Mouse (Mus musculus): Measurements from ENCODE around the gene Sgcd. TPM values are rescaled to one million over a fixed set of nuclear protein-coding genes. Genes with fewer than 3 reads are reported as not detected.
A peak's percentile ranks its signal among the peaks of the same experiment; 100 is the strongest.

The Sgcd gene
- polyA plus RNA-seq (2015; fragmentation: Nextera tagmentation; extraction: Ambion mirVana), result 4.9 and 6.8 TPM in 2 replicates

DNA sequence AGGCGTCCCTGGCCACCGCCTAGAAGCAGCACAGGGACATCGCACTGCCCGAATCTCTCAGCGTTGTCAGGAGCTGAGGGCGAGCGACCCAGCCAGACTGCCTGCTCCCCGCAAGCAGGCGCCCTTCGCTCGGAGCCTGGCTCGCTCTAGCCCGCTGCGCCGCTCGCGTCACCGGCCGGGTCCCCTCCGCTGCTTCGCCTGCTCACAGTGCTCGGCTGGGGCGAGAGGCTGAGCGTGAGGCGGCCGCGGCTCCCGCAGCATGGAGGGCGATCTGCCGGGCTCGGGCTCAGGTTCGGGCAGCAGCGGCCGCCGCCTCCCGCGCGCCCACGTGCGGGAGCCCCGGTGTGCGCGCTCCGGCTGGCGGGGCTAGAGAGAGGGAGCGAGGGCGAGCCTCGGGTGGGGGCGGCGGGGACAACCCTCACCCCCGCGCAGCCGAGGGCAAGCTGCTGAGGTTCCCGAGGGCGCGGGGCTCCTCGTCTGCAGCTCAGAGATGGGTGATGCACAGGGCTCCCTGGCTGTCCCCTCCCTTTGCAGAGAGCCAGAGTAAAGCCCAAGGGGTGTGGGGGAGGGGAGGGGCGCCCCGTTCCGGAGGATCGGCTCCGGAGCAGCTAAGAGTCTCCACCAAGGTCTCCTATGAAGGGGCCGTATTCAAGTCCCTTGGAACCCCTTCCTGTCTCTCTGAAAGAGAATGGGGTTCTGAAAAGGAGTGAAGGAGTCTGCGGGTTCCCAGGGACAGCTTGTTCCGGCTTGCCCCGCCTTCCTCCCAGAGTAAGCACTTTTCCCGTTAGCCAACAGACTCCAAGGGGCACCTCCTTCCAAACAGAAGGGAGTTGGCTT lies at the start of gene Sgcd:
Gene Sgcd, minus strand, starts transcription at position 273 of the 837 bp plus-strand sequence.
- peak; percentile 84 for ATAC-seq (ENCODE audit: low FRiP score)
- H3K27ac ChIP-seq (replicated peaks), result peak within 1 kb of the TSS; percentile 79
- WGBS, result under 1% methylated on average over 59 of the region's 67 CpGs
- H3K9ac ChIP-seq (replicated peaks), result peak within 1 kb of the TSS; percentile 63
- no peaks in the 10 kb centered on the region for H3K9me3 ChIP-seq (replicated peaks)
- peak within 1 kb of the TSS; percentile 78 for H3K4me3 ChIP-seq (replicated peaks)
- no peaks in the 10 kb centered on the region for H3K36me3 ChIP-seq
- H3K4me1 ChIP-seq, result peaks cover 23% of the 10 kb centered on the region
- peaks cover 10% of the 10 kb centered on the region for H3K27me3 ChIP-seq (replicated peaks)
- H3K4me2 ChIP-seq, result peak within 1 kb of the TSS; percentile 92

DNA sequence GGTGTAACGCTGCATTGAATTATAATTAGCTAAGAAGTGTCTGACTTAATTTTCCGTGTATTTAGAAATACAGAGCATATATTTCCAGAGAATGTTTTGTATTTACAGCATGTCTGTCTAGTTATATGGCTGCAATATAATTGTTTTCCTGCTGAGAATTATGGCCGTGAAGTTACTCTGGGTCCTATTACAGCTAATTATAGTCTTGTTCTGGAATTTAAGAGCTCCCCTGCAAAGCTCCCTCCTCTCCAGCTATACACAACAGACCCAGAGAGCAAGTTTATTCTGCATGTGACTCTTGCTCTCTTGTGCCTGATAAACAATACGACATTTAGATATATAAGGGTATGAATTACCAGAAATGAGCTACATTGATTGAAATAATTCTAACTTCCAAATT lies 49.3 kb upstream of the Sgcd start:
- peak; percentile 68; the same call in 1 of the 2 replicates for ATAC-seq (ENCODE audit: low FRiP score)
- H3K4me1 ChIP-seq, result peaks cover 8% of the 10 kb centered on the region; the same call in 1 of the 2 replicates
- no peak overlapping the region for H3K9ac ChIP-seq (replicated peaks)
- no peak overlapping the region for H3K4me2 ChIP-seq
- no peaks in the 10 kb centered on the region for H3K27me3 ChIP-seq (replicated peaks)
- WGBS, result 24% methylated on average over 4 of the region's 4 CpGs
- H3K36me3 ChIP-seq, result no peaks in the 10 kb centered on the region
- no peaks in the 10 kb centered on the region for H3K9me3 ChIP-seq (replicated peaks)
- H3K27ac ChIP-seq (replicated peaks), result no peak overlapping the region
- no peak overlapping the region for H3K4me3 ChIP-seq (replicated peaks)

DNA sequence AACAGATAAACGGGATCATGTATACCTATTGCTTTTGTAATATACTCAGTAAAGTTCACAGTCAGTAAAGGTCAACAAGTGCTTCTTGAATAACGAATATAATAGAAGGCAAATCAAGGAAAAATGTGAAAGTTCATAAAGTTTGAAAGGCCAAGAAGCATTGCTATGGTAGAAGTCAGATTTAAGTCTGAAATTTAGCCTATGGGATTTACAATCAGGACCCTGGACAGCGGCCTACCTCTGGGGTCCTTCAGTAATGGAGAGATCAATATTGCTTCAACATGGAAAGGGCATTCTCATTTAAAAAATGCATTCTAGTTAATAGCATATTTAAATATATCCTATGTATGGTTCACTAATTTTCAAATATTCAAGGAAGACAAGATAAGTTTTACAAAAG lies 24.1 kb upstream of the Sgcd start:
- Histone ChIP-seq H3K27me3 (replicated peaks) (no peaks in the 10 kb centered on the region), H3K27ac (replicated peaks) (no peak overlapping the region), H3K4me3 (replicated peaks) (no peak overlapping the region), H3K9ac (replicated peaks) (no peak overlapping the region), H3K4me2 (no peak overlapping the region), H3K36me3 (no peaks in the 10 kb centered on the region), H3K4me1 (no peaks in the 10 kb centered on the region), H3K9me3 (replicated peaks) (no peaks in the 10 kb centered on the region)
- WGBS, result 61% methylated on average over 3 of the region's 3 CpGs
- ATAC-seq (ENCODE audit: low FRiP score), result no peak

DNA sequence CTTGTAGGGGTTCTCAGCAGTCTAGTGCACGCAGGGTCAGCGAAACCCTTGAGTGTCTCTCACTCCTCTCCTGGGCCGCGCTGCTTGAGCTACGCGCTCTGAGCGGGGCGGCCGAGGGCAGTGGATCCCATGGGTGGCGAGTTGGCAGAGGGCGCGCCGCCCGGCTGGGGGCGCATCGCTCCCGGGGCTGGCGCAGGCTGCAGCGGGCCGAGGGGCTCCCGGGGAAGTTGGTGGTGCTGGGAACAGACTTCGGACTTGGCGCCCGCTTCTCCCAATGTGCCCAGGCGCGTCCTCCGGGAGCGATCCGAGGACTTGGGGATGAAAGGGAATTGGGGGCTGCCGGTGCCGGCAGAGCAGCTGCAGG lies 454 bp downstream of the Sgcd start:
- peak; percentile 81 for ATAC-seq (ENCODE audit: low FRiP score)
- peak overlapping the region; percentile 92 for H3K4me2 ChIP-seq
- peak overlapping the region; percentile 63 for H3K9ac ChIP-seq (replicated peaks)
- H3K4me3 ChIP-seq (replicated peaks), result peak overlapping the region; percentile 78
- no peaks in the 10 kb centered on the region for H3K9me3 ChIP-seq (replicated peaks)
- peaks cover 23% of the 10 kb centered on the region for H3K4me1 ChIP-seq
- peaks cover 10% of the 10 kb centered on the region for H3K27me3 ChIP-seq (replicated peaks)
- under 1% methylated on average over 31 of the region's 31 CpGs for WGBS
- H3K36me3 ChIP-seq, result no peaks in the 10 kb centered on the region
- peak overlapping the region; percentile 79 for H3K27ac ChIP-seq (replicated peaks)

DNA sequence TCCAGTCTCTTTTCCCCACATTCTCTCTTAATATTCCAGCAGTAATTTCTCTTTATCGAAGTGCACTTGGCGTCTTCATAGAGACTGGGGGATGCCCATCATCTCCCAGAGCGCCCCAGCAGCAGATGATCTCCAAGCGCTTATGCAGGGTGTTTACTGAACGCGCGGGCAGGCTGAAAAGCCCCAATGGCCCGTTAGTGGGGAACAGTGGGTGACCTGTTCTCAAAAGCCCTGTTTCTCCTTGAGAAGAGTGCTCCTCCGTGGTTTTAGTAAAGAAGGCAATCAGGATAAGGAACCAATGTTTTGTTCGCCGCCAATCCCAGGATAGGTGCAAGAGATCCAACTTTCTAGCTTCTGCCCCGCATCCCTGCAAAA lies 889 bp downstream of the Sgcd start:
- no peaks in the 10 kb centered on the region for H3K36me3 ChIP-seq
- WGBS, result 8% methylated on average over 12 of the region's 12 CpGs
- peak overlapping the region; percentile 78 for H3K4me3 ChIP-seq (replicated peaks)
- peak overlapping the region; percentile 63 for H3K9ac ChIP-seq (replicated peaks)
- H3K9me3 ChIP-seq (replicated peaks), result no peaks in the 10 kb centered on the region
- no peak for ATAC-seq (ENCODE audit: low FRiP score)
- peak overlapping the region; percentile 79 for H3K27ac ChIP-seq (replicated peaks)
- H3K4me2 ChIP-seq, result peak overlapping the region; percentile 92
- peaks cover 23% of the 10 kb centered on the region for H3K4me1 ChIP-seq
- H3K27me3 ChIP-seq (replicated peaks), result peaks cover 10% of the 10 kb centered on the region

DNA sequence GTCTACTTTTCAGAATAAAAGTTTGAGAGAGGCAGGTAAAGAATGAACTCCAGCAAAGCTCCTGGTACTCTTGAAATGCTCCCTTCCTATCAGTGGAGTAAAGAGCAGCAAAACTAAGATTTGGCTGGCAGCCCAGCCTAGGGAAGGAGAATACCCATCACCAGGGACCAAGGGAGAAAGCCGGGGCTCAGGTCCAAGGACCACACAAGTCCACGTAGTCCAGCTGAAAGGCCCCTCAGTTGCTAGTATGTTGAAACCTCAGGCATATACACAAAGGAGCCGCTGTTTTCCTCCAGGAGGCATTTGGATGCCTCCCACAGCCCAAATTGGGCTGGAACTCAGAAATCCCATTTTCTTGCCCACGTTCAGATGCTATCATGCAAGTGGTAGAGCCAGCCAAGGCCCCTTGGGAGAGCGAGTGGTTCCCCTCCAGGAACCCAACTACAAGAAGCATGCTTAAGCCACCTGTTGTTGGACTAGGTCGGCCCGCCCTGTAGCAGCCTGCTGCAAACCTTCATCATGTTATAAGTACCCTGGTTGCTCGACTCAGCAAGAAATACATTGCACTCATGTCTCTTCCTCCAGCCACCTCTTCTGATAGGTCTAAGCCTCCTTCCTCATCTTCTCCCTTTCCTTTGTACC lies 1.4 kb downstream of the Sgcd start:
- 46% methylated on average over 8 of the region's 8 CpGs for WGBS

DNA sequence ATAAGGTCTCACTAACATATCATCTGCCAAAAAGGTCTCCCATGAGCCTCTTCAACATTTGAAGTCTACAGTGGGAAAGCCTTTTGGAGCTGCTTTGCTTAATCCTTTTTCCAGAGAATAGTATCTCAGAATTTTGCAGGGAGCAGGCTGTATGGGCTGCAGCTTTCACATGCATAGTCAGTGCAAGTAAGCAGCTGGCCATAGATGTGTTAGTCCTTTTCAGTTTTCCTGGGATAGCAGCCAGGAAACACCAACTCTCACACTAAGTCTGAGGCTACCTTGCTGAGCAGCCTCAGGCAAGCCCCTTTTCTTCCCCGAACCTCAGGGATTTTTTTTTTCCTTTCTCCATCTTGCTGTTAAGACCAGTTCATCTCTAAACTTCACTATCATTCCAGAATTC lies 6.6 kb downstream of the Sgcd start:
- no peaks in the 10 kb centered on the region for H3K36me3 ChIP-seq
- H3K4me2 ChIP-seq, result no peak overlapping the region
- no peak overlapping the region for H3K27ac ChIP-seq (replicated peaks)
- H3K27me3 ChIP-seq (replicated peaks), result no peaks in the 10 kb centered on the region
- H3K4me3 ChIP-seq (replicated peaks), result no peak overlapping the region
- 75% methylated on average over 1 of the region's 1 CpGs for WGBS
- ATAC-seq (ENCODE audit: low FRiP score), result no peak
- no peaks in the 10 kb centered on the region for H3K9me3 ChIP-seq (replicated peaks)
- peaks cover 9% of the 10 kb centered on the region for H3K4me1 ChIP-seq
- H3K9ac ChIP-seq (replicated peaks), result no peak overlapping the region

More for the DNA sequence above, 1.4 kb downstream of the Sgcd start:
- Histone ChIP-seq H3K4me2 (peak overlapping the region; percentile 92), H3K27ac (replicated peaks) (peak overlapping the region; percentile 79), H3K4me3 (replicated peaks) (peak overlapping the region; percentile 78), H3K9ac (replicated peaks) (peak overlapping the region; percentile 63), H3K4me1 (peaks cover 23% of the 10 kb centered on the region), H3K9me3 (replicated peaks) (no peaks in the 10 kb centered on the region), H3K36me3 (no peaks in the 10 kb centered on the region), H3K27me3 (replicated peaks) (peaks cover 10% of the 10 kb centered on the region)
- peak; percentile 33; the same call in 1 of the 2 replicates for ATAC-seq (ENCODE audit: low FRiP score)

DNA sequence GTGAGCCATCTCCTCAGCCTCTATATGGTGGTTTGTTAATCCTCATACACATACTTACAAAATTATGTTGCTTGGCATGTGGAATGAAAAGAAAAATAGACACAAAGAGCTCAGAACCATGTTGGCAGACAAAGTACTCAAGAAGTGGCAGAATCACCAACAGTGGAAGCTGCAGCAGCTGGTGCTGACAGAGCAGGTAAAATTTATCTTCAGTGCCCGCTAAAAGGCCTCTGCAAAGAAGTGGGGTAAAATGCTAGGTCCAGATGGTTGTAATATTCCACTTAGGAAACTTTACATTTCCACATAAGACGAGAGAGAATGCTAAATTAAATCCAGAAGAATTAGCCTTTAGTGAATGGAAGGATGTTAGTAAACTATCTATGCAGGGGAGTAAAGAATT lies 7.7 kb downstream of the Sgcd start:
- 66% methylated on average over 2 of the region's 2 CpGs for WGBS
- no peaks in the 10 kb centered on the region for H3K9me3 ChIP-seq (replicated peaks)
- no peak overlapping the region for H3K9ac ChIP-seq (replicated peaks)
- H3K4me2 ChIP-seq, result no peak overlapping the region
- no peak for ATAC-seq (ENCODE audit: low FRiP score)
- no peak overlapping the region for H3K27ac ChIP-seq (replicated peaks)
- H3K4me3 ChIP-seq (replicated peaks), result no peak overlapping the region
- H3K4me1 ChIP-seq, result no peaks in the 10 kb centered on the region; the same call in 1 of the 2 replicates
- no peaks in the 10 kb centered on the region for H3K27me3 ChIP-seq (replicated peaks)
- no peaks in the 10 kb centered on the region for H3K36me3 ChIP-seq

DNA sequence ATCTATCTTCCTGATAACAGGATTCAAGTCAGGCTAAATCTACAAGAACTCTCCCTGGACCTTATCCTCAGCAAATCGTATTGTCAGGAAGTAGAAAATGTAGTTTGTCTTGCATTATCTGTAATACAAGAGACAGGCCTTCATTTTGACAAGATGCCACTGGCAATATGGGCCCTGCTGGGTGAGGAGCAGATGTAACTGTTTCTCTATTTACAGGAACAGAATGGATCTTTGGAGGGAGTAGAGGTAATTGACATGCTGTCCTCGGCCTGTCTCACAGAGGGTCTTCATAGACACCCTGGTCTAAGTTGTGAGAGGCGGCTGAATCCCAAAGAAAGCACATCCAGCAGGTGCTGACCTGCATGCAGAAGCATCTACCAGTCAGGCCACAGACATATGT lies 35.5 kb downstream of the Sgcd start:
- Histone ChIP-seq H3K4me3 (replicated peaks) (no peak overlapping the region), H3K9me3 (replicated peaks) (no peaks in the 10 kb centered on the region), H3K4me2 (no peak overlapping the region), H3K27ac (replicated peaks) (no peak overlapping the region), H3K4me1 (no peaks in the 10 kb centered on the region), H3K36me3 (no peaks in the 10 kb centered on the region), H3K27me3 (replicated peaks) (no peaks in the 10 kb centered on the region), H3K9ac (replicated peaks) (no peak overlapping the region)
- ATAC-seq (ENCODE audit: low FRiP score), result no peak
- WGBS, result 76% methylated on average over 3 of the region's 3 CpGs

DNA sequence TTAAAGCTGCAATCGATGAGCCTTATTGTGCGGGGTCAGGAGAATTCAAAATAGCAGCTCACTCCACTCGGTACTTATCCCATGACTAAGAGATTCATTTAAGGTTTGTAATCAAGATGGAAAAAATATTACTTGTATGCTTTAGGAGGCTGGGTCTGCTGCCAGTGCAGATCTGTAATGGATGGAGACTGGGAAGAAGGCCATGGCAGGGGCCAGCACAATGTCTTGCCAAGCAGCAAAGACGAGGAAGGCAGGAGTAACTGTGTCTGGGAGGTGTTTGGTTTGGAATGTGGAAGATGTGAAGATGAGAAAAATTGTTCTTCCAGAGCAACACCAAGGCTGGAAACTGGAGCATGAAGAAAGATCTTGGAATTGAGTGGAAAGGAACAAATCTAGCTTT lies 36.4 kb downstream of the Sgcd start:
- no peak for ATAC-seq (ENCODE audit: low FRiP score)
- WGBS, result 87% methylated on average over 4 of the region's 4 CpGs
- Histone ChIP-seq H3K9ac (replicated peaks) (no peak overlapping the region), H3K9me3 (replicated peaks) (no peaks in the 10 kb centered on the region), H3K4me2 (no peak overlapping the region), H3K27ac (replicated peaks) (no peak overlapping the region), H3K4me3 (replicated peaks) (no peak overlapping the region), H3K27me3 (replicated peaks) (no peaks in the 10 kb centered on the region), H3K4me1 (no peaks in the 10 kb centered on the region), H3K36me3 (no peaks in the 10 kb centered on the region)

DNA sequence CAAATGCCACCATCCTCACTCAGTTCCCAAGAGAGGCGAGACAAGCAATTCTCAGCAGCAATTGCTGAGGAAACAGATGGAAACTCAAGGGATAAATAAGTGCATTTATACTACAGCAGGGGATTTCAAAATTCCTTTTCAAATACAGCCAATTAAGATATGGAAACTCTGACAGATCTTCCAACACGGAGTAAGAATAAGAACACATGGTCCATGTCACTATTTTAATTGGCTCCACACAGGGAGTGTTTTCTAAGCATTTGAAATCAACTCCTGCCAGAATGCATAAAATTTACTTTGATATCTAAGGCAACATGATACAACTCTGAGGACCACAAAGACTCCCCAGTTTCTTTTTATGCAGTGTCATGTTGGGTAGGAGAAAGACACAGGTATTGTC lies 49.0 kb downstream of the Sgcd start:
- no peaks in the 10 kb centered on the region for H3K9me3 ChIP-seq (replicated peaks)
- 72% methylated on average over 2 of the region's 2 CpGs for WGBS
- no peak overlapping the region for H3K4me2 ChIP-seq
- no peaks in the 10 kb centered on the region for H3K27me3 ChIP-seq (replicated peaks)
- no peaks in the 10 kb centered on the region for H3K4me1 ChIP-seq
- H3K4me3 ChIP-seq (replicated peaks), result no peak overlapping the region
- H3K9ac ChIP-seq (replicated peaks), result no peak overlapping the region
- no peak overlapping the region for H3K27ac ChIP-seq (replicated peaks)
- no peak for ATAC-seq (ENCODE audit: low FRiP score)
- H3K36me3 ChIP-seq, result no peaks in the 10 kb centered on the region

DNA sequence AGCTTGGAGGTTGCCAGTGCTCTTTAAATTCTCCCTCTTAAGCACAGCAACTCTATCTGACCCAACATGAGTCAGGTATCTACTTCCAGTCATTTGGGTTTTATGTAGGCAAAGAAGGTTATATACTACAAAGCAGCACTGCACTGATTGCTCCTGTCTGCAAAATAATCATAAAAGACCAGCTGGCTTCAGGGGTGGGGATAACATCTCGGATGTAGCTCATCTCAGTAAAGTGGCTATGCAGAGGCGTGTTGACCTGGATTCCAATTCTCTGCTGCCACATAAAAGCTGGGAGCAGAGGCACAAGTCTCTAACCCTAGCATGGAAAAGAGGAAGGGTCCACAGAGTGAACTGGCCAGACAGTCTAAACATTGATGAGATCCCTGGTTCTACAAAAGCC lies 71.2 kb downstream of the Sgcd start:
- no peak overlapping the region for H3K27ac ChIP-seq (replicated peaks)
- no peak for ATAC-seq (ENCODE audit: low FRiP score)
- H3K4me3 ChIP-seq (replicated peaks), result no peak overlapping the region
- H3K9ac ChIP-seq (replicated peaks), result no peak overlapping the region
- H3K27me3 ChIP-seq (replicated peaks), result no peaks in the 10 kb centered on the region
- H3K4me2 ChIP-seq, result no peak overlapping the region
- H3K4me1 ChIP-seq, result no peaks in the 10 kb centered on the region
- no peaks in the 10 kb centered on the region for H3K36me3 ChIP-seq
- H3K9me3 ChIP-seq (replicated peaks), result no peaks in the 10 kb centered on the region
- WGBS, result 71% methylated on average over 2 of the region's 2 CpGs
